Mouse (Mus musculus): ENCODE results near the gene Dst. TPM values are rescaled to one million over a fixed set of nuclear protein-coding genes. Genes with fewer than 3 reads are reported as not detected.

Gene Dst
- polyA plus RNA-seq, 2 experiments: 4.3 to 5.0 TPM

DNA sequence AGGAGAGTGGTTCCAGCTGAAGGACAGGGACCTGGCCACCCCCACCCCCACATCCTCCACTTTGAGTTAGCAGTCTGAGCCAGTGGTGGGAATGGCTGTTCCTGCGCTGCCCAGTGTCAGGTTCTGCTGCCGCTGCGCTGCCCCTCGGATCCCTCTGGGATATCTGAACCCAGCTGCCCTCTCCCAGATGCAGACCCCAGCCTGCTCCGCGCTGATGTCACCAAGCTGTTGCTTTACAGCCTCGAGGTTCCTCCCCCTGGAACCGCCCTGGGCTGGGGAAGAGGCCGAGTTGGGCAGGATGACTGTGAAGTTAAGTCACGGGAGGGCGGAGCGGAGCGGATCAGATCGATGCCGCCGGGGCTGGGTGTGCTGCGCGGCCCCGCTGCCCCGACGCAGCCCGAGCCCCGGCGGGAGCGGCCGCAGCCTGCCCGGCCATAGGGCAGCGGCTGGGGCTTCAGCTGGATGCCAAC is 328.3 kb downstream of the Dst start:
- TF ChIP-seq EP300 (IDR thresholded peaks at IDR 0.05; ENCODE audit: low read depth) (no peak), CTCF (IDR thresholded peaks at IDR 0.05; ENCODE audit: low read depth) (no peak)
- peak; percentile 91 for ATAC-seq (ENCODE audit: insufficient read depth)
- Histone ChIP-seq H3K4me2 (ENCODE audit: low read depth) (peak overlapping the region; percentile 55), H3K4me1 (replicated peaks; ENCODE audit: control insufficient read depth in 2 of 2, insufficient read depth in 2 of 2, low read length in 1 of 2) (peaks cover 0 to 11% of the 10 kb centered on the region in 2 experiments; a peak in 2 of 4 replicates), H3K4me3 (ENCODE audit: insufficient read depth in 1 of 2, low read depth in 2 of 2, low read length in 2 of 2) (peak overlapping the region; percentile 15 to 46), H3K9ac (replicated peaks) (peak overlapping the region; percentile 4), H3K36me3 (replicated peaks; ENCODE audit: control insufficient read depth, insufficient read depth, low read depth) (no peaks in the 10 kb centered on the region), H3K9me3 (ENCODE audit: control insufficient read depth, low read length) (no peaks in the 10 kb centered on the region), H3K27me3 (ENCODE audit: control insufficient read depth, insufficient read depth, low read length) (no peaks in the 10 kb centered on the region), H3K27ac (no peak overlapping the region)
- 2% methylated on average over 28 of the region's 28 CpGs for WGBS (ENCODE audit: insufficient replicate concordance)
- DNase-seq (ENCODE audit: low read depth in 3 of 3, low spot score in 3 of 3): peak; percentile 33 to 49 (median 38)

DNA sequence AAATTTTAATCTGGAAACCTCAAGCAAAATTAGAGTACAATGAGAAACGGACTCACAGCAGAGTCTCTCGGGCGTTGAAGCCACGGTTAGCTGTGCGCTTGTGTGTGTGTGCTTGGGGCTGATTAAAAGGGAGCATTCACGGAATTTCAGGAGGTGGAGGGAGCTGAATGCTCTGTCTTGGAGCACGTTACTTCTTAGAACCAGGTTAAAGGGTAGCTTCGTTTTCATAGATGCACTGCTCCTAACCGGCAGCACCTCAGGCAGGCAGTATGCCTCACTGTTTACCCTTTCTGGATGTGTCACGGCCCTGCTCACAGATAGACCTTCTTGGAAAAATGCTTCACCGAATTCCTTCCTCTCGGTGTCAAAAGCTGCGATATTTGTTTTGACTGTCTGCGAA is 329.2 kb downstream of the Dst start:
- H3K4me3 ChIP-seq (ENCODE audit: insufficient read depth in 1 of 2, low read depth in 2 of 2, low read length in 2 of 2): peak overlapping the region; percentile 30 to 46
- TF ChIP-seq CTCF (IDR thresholded peaks at IDR 0.05; ENCODE audit: low read depth) (no peak), EP300 (IDR thresholded peaks at IDR 0.05; ENCODE audit: low read depth) (no peak)

DNA sequence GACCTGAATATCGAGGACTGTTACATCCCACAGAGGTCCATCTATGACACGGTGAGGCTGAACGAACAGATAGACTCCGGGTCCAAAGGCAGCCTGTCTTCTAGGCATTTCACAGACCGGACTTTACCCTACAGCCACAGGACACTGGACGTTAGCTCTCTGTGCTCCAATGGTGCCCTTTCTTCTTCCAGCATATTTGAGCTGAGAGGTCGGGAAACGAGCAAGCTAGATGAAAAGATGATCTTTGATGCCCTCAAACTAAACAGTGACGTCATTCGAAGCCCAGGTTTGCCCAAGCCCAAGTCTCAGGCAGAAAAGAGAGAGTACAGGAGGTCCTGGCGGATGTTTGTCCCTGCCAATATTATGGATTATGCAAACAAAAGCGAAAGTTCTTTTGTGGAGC is 329.7 kb downstream of the Dst start:
- Histone ChIP-seq H3K4me2 (ENCODE audit: low read depth) (peak overlapping the region; percentile 55), H3K27me3 (ENCODE audit: control insufficient read depth, insufficient read depth, low read length) (no peaks in the 10 kb centered on the region), H3K27ac (no peak overlapping the region), H3K9me3 (ENCODE audit: control insufficient read depth, low read length) (no peaks in the 10 kb centered on the region), H3K36me3 (replicated peaks; ENCODE audit: control insufficient read depth, insufficient read depth, low read depth) (no peaks in the 10 kb centered on the region), H3K4me1 (replicated peaks; ENCODE audit: control insufficient read depth in 2 of 2, insufficient read depth in 2 of 2, low read length in 1 of 2) (peaks cover 0 to 11% of the 10 kb centered on the region in 2 experiments; a peak in 2 of 4 replicates), H3K4me3 (ENCODE audit: insufficient read depth in 1 of 2, low read depth in 2 of 2, low read length in 2 of 2) (peak overlapping the region; percentile 30 to 46; a peak in 3 of 4 replicates), H3K9ac (replicated peaks) (no peak overlapping the region)
- TF ChIP-seq CTCF (IDR thresholded peaks at IDR 0.05; ENCODE audit: low read depth): no peak
- TF ChIP-seq EP300 (IDR thresholded peaks at IDR 0.05; ENCODE audit: low read depth): no peak
- no peak for DNase-seq (ENCODE audit: low read depth in 3 of 3, low spot score in 3 of 3)
- no peak for ATAC-seq (ENCODE audit: insufficient read depth)
- 55% methylated on average over 12 of the region's 12 CpGs for WGBS (ENCODE audit: insufficient replicate concordance)

More for the DNA sequence above, 329.2 kb downstream of the Dst start:
- H3K4me1 ChIP-seq (replicated peaks; ENCODE audit: control insufficient read depth in 2 of 2, insufficient read depth in 2 of 2, low read length in 1 of 2): peaks cover 0 to 11% of the 10 kb centered on the region in 2 experiments; a peak in 2 of 4 replicates
- peak overlapping the region; percentile 55 for H3K4me2 ChIP-seq (ENCODE audit: low read depth)
- ATAC-seq (ENCODE audit: insufficient read depth) (no peak), DNase-seq (ENCODE audit: low read depth in 3 of 3, low spot score in 3 of 3) (no peak)
- H3K27ac ChIP-seq: no peak overlapping the region
- no peaks in the 10 kb centered on the region for H3K9me3 ChIP-seq (ENCODE audit: control insufficient read depth, low read length)
- 41% methylated on average over 14 of the region's 14 CpGs for WGBS (ENCODE audit: insufficient replicate concordance)
- no peaks in the 10 kb centered on the region for H3K36me3 ChIP-seq (replicated peaks; ENCODE audit: control insufficient read depth, insufficient read depth, low read depth)
- no peak overlapping the region; the same call in 1 of the 2 replicates for H3K9ac ChIP-seq (replicated peaks)
- no peaks in the 10 kb centered on the region for H3K27me3 ChIP-seq (ENCODE audit: control insufficient read depth, insufficient read depth, low read length)

DNA sequence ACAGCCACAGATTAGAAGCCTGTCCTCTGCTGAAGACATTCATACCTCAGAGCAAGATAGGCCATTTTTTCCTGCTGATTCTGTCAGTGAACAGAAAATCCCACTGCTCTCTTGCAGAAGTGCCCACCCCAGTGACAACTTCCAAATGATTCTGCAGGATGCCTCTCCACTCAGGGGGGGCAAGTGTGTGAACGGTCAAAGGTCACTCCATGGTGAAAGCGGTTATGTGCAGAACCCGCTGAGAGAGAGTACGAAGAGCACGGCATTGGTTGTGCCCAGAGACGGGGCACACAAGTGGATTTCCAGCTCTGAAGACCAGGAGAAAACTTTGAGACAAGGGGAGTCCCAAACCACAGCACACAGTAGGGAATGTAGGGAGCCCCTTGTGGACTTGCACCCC is 330.2 kb downstream of the Dst start:
- 73% methylated on average over 6 of the region's 6 CpGs for WGBS (ENCODE audit: insufficient replicate concordance)
- Histone ChIP-seq H3K4me1 (replicated peaks; ENCODE audit: control insufficient read depth in 2 of 2, insufficient read depth in 2 of 2, low read length in 1 of 2) (peaks cover 0 to 11% of the 10 kb centered on the region in 2 experiments; a peak in 2 of 4 replicates), H3K4me2 (ENCODE audit: low read depth) (peak overlapping the region; percentile 55), H3K36me3 (replicated peaks; ENCODE audit: control insufficient read depth, insufficient read depth, low read depth) (no peaks in the 10 kb centered on the region), H3K9me3 (ENCODE audit: control insufficient read depth, low read length) (no peaks in the 10 kb centered on the region), H3K27ac (no peak overlapping the region), H3K27me3 (ENCODE audit: control insufficient read depth, insufficient read depth, low read length) (no peaks in the 10 kb centered on the region), H3K4me3 (ENCODE audit: insufficient read depth in 1 of 2, low read depth in 2 of 2, low read length in 2 of 2) (no peak overlapping the region), H3K9ac (replicated peaks) (no peak overlapping the region)
- TF ChIP-seq EP300 (IDR thresholded peaks at IDR 0.05; ENCODE audit: low read depth): no peak
- TF ChIP-seq CTCF (IDR thresholded peaks at IDR 0.05; ENCODE audit: low read depth): no peak
- DNase-seq (ENCODE audit: low read depth in 3 of 3, low spot score in 3 of 3) (no peak), ATAC-seq (ENCODE audit: insufficient read depth) (no peak)

DNA sequence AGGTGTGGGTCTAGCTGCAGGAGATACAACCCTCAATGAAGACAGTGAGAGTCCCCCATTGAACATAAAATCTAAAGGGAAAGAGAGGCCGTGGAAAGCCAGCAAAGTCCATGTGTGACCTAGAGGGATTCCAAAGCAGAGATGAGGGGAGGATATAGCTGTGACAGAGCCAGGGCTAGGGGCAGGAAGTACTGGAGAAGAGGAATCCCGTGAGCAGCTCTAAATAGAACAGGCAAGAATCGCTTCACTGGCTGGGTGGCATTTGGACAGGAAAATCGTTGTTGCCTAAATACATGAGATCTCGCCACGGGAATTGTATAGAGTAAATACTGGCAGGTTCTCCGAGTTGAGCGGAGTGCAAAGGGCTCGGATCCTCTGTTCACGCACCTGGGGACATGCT is 336.7 kb downstream of the Dst start:
- Histone ChIP-seq H3K9me3 (ENCODE audit: control insufficient read depth, low read length) (no peaks in the 10 kb centered on the region), H3K36me3 (replicated peaks; ENCODE audit: control insufficient read depth, insufficient read depth, low read depth) (no peaks in the 10 kb centered on the region), H3K4me2 (ENCODE audit: low read depth) (no peak overlapping the region), H3K27ac (no peak overlapping the region), H3K27me3 (ENCODE audit: control insufficient read depth, insufficient read depth, low read length) (no peaks in the 10 kb centered on the region), H3K4me3 (ENCODE audit: insufficient read depth in 1 of 2, low read depth in 2 of 2, low read length in 2 of 2) (no peak overlapping the region), H3K9ac (replicated peaks) (no peak overlapping the region), H3K4me1 (replicated peaks; ENCODE audit: control insufficient read depth in 2 of 2, insufficient read depth in 2 of 2, low read length in 1 of 2) (no peaks in the 10 kb centered on the region)
- no peak for TF ChIP-seq CTCF (IDR thresholded peaks at IDR 0.05; ENCODE audit: low read depth)
- TF ChIP-seq EP300 (IDR thresholded peaks at IDR 0.05; ENCODE audit: low read depth): no peak
- ATAC-seq (ENCODE audit: insufficient read depth) (no peak), DNase-seq (ENCODE audit: low read depth in 3 of 3, low spot score in 3 of 3) (no peak)
- WGBS (ENCODE audit: insufficient replicate concordance): 67% methylated on average over 10 of the region's 10 CpGs

All from liver, embryonic 14.5 days (tissue).